In genomic region chr2:3752365-3752764, GRCm38 (mm10) we compare ENCODE assay signal across 11 mouse cellular contexts.
A peak's percentile ranks its signal among the peaks of the same experiment; 100 is the strongest.
DNase-seq lines count a peak whose midpoint lies in the region; ATAC-seq and TF ChIP-seq lines count a peak whose summit lies in the region.
"Had no signal": no experiment of that assay in that cellular context is flagged by ENCODE, and none has a peak within 500 bp of the region (broad histone marks: within the 10 kb centered on the region; RNA-seq: fewer than 3 reads in every experiment).

No protein-coding gene starts in this region.

- no peak for DNase-seq in limb, embryonic 10.5 days (ENCODE audit: low spot score)
- peak; percentile 13 for DNase-seq in NIH3T3 (ENCODE audit: low read depth)
- DNase-seq in large intestine, adult 2 months (ENCODE audit: low read depth, low spot score), result peak; percentile 65
- DNase-seq in left cerebral cortex, postnatal 4 days, result no peak
- DNase-seq: embryo, embryonic 11 days had no signal

- H3K27me3 ChIP-seq in limb, embryonic 15.5 days, result no peaks in the 10 kb centered on the region
- H3K27me3 ChIP-seq in limb, embryonic 10.5 days (ENCODE audit: low read depth, poor library complexity, severe bottlenecking), result no peaks in the 10 kb centered on the region
- no peaks in the 10 kb centered on the region for H3K27me3 ChIP-seq in C2C12 (ENCODE audit: control insufficient read depth, insufficient read depth, insufficient read length)
- H3K27me3 ChIP-seq: lung, embryonic 15.5 days had no signal

- no peak overlapping the region for H3K27ac ChIP-seq in limb, embryonic 15.5 days
- no peak overlapping the region for H3K27ac ChIP-seq in limb, embryonic 10.5 days
- H3K27ac ChIP-seq: heart, embryonic 10.5 days; left cerebral cortex, adult 2 months; lung, embryonic 15.5 days had no signal

- H3K36me3 ChIP-seq in limb, embryonic 15.5 days, result no peaks in the 10 kb centered on the region
- no peaks in the 10 kb centered on the region for H3K36me3 ChIP-seq in limb, embryonic 10.5 days
- no peaks in the 10 kb centered on the region for H3K36me3 ChIP-seq in C2C12 (ENCODE audit: control insufficient read depth, insufficient read depth)
- H3K36me3 ChIP-seq: heart, embryonic 10.5 days; lung, embryonic 15.5 days had no signal

- peaks cover 19% of the 10 kb centered on the region for H3K79me3 ChIP-seq in C2C12 (ENCODE audit: low read depth)

- intact Hi-C loops in left cerebral cortex, postnatal 4 days (cut with DNase I), result no loop called here

- ATAC-seq in limb, embryonic 15.5 days (ENCODE audit: insufficient number of reproducible peaks, low FRiP score, low TSS enrichment, low read depth), result no peak
- no peak for ATAC-seq in megakaryocyte-erythroid progenitor cell, adult 5-6 weeks (replicated peaks; ENCODE audit: low FRiP score, low TSS enrichment, poor library complexity, severe bottlenecking)

- H3K9ac ChIP-seq in limb, embryonic 15.5 days, result 0 out of 2 replicates have a peak overlapping the region, but pooled peaks have one; percentile 7
- H3K9ac ChIP-seq: lung, embryonic 15.5 days had no signal

- no peak for TF ChIP-seq CTCF in C2C12 (IDR thresholded peaks at IDR 0.05; ENCODE audit: control insufficient read depth, insufficient read depth, insufficient read length)

- no peak overlapping the region for H3K4me3 ChIP-seq in limb, embryonic 15.5 days
- H3K4me3 ChIP-seq in limb, embryonic 10.5 days, result no peak overlapping the region
- no peak overlapping the region for H3K4me3 ChIP-seq in C2C12 (ENCODE audit: insufficient read depth, poor library complexity, severe bottlenecking)
- H3K4me3 ChIP-seq: heart, embryonic 10.5 days; left cerebral cortex, adult 2 months; lung, embryonic 15.5 days had no signal

- peaks cover 35% of the 10 kb centered on the region for H3K4me1 ChIP-seq in limb, embryonic 15.5 days
- peaks cover 19% of the 10 kb centered on the region for H3K4me1 ChIP-seq in limb, embryonic 10.5 days

- no peak overlapping the region for H3K4me2 ChIP-seq in limb, embryonic 15.5 days
- H3K4me2 ChIP-seq: lung, embryonic 15.5 days had no signal

- no peaks in the 10 kb centered on the region for H3K9me3 ChIP-seq in limb, embryonic 15.5 days
- H3K9me3 ChIP-seq in limb, embryonic 10.5 days (replicated peaks), result no peaks in the 10 kb centered on the region
- H3K9me3 ChIP-seq: heart, embryonic 10.5 days; lung, embryonic 15.5 days had no signal

- H3K79me2 ChIP-seq in C2C12 (ENCODE audit: control insufficient read depth, insufficient read depth), result peaks cover 80% of the 10 kb centered on the region

- no peak overlapping the region for H3ac ChIP-seq in C2C12 (ENCODE audit: control insufficient read depth, insufficient read length, low read depth)

- WGBS in limb, embryonic 15.5 days, result 63% methylated on average over 7 of the region's 7 CpGs
- 66% methylated on average over 7 of the region's 7 CpGs for WGBS in limb, embryonic 10.5 days
- 19% methylated on average over 7 of the region's 7 CpGs for WGBS in large intestine, adult 2 months

TF ChIP-seq in C2C12, 6 proteins besides CTCF, POLR2A, EP300 and RAD21:
- TF ChIP-seq MAX (IDR thresholded peaks at IDR 0.05) (no peak), CEBPB (IDR thresholded peaks at IDR 0.05; ENCODE audit: low read depth) (peak; percentile 14)
TF ChIP-seq in C2C12: peak in this region for 1.

Comparison
In these comparisons a context has a peak if more than half of its experiments do, and no peak if none do; other contexts are left out.
1. DNase-seq: peak in NIH3T3 (single experiment) and large intestine, adult 2 months (single experiment); none in limb, embryonic 10.5 days (single experiment) and left cerebral cortex, postnatal 4 days (single experiment).